Mouse (Mus musculus) embryonic facial prominence, embryonic 14.5 days (tissue): Measurements from ENCODE around the gene M1ap. TPM values are rescaled to one million over a fixed set of nuclear protein-coding genes. Genes with fewer than 3 reads are reported as not detected.
A peak's percentile ranks its signal among the peaks of the same experiment; 100 is the strongest.

Experiments
- ATAC-seq: fragments of 200-750 bp; cut with Nextera tagmentation; 2 replicates; pipeline ENCODE4 v1.8.0; 2017; ENCODE audit warnings: low read depth, moderate number of reproducible peaks, moderate TSS enrichment
- DNase-seq: peaks from one replicate; pipeline ENCODE4 v3.0.0-alpha.2; 2015; ENCODE audit warnings: low spot score
- H3K27ac ChIP-seq: fragments of 300-500 bp; sonication (generic); replicated peaks from 2 replicates; pipeline ENCODE4 v1.5.1; 2014; ENCODE audit warnings: low read depth, mild to moderate bottlenecking, low read length, moderate library complexity
- H3K27me3 ChIP-seq: fragments of 300-500 bp; sonication (generic); replicated peaks from 2 replicates; pipeline ENCODE4 v1.6.1; 2014; ENCODE audit warnings: low read length; ENCODE audit not compliant: control insufficient read depth, insufficient read depth
- H3K36me3 ChIP-seq: fragments of 300-500 bp; sonication (generic); 2 replicates; pipeline ENCODE4 v1.6.1; 2014; ENCODE audit warnings: low read length, mixed read lengths; ENCODE audit not compliant: control insufficient read depth, insufficient read depth
- H3K4me1 ChIP-seq: fragments of 300-500 bp; sonication (generic); 2 replicates; pipeline ENCODE4 v1.6.1; 2014; ENCODE audit warnings: antibody characterized with exemption, low read length; ENCODE audit not compliant: control insufficient read depth, insufficient read depth
- H3K4me2 ChIP-seq: fragments of 300-500 bp; sonication (generic); 2 replicates; pipeline ENCODE4 v1.6.1; 2014; ENCODE audit warnings: low read depth, mild to moderate bottlenecking, low read length, moderate library complexity, mixed read lengths
- H3K4me3 ChIP-seq: fragments of 300-500 bp; sonication (generic); 2 replicates; pipeline ENCODE4 v1.5.1; 2014; ENCODE audit warnings: low read depth, mild to moderate bottlenecking, low read length
- H3K9ac ChIP-seq: fragments of 300-500 bp; sonication (generic); 2 replicates; pipeline ENCODE4 v1.6.1; 2014; ENCODE audit warnings: low read depth, mild to moderate bottlenecking, low read length, moderate library complexity, mixed read lengths
- H3K9me3 ChIP-seq: fragments of 300-500 bp; sonication (generic); 2 replicates; pipeline ENCODE4 v1.6.1; 2016; ENCODE audit warnings: low read length; ENCODE audit not compliant: control insufficient read depth
- WGBS: fragments of 180-500 bp; shearing (Covaris S2); extraction: QIAGEN DNeasy Blood & Tissue Kit; methylation state at CpG from one replicate; pipeline ENCODE4 v1.1.7; 2014; 5-methylcytosine and 5-hydroxymethylcytosine counted together
- polyA plus RNA-seq: library from polyadenylated mRNA; unstranded; fragments of >200 nt; fragmentation: Nextera tagmentation; extraction: Ambion mirVana; gene quantifications from 2 replicates; pipeline ENCODE4 v1.2.1, GENCODE M21; 2014

The M1ap gene
- polyA plus RNA-seq, 1 experiment from 2014 or later, result 0.65 TPM

GRCm38 (mm10) chr6:82913336-82914247 is 33.1 kb upstream of the M1ap start:
- Histone ChIP-seq H3K4me3 (no peak overlapping the region), H3K27ac (no peak overlapping the region), H3K9me3 (no peaks in the 10 kb centered on the region), H3K27me3 (no peaks in the 10 kb centered on the region), H3K36me3 (no peaks in the 10 kb centered on the region), H3K9ac (no peak overlapping the region), H3K4me2 (no peak overlapping the region), H3K4me1 (no peaks in the 10 kb centered on the region)
- ATAC-seq (no peak), DNase-seq (no peak)
- 72% methylated on average over 25 of the region's 28 CpGs for WGBS

GRCm38 (mm10) chr6:82915889-82916288 is 30.8 kb upstream of the M1ap start:
- Histone ChIP-seq H3K27ac (no peak overlapping the region), H3K4me1 (no peaks in the 10 kb centered on the region), H3K4me3 (no peak overlapping the region), H3K9me3 (no peaks in the 10 kb centered on the region), H3K36me3 (no peaks in the 10 kb centered on the region), H3K9ac (no peak overlapping the region), H3K27me3 (no peaks in the 10 kb centered on the region), H3K4me2 (no peak overlapping the region)
- WGBS, result 22% methylated on average over 3 of the region's 3 CpGs
- DNase-seq (no peak), ATAC-seq (no peak)

- Histone ChIP-seq H3K4me3 (no peak overlapping the region), H3K27me3 (no peaks in the 10 kb centered on the region), H3K9me3 (no peaks in the 10 kb centered on the region), H3K4me1 (no peaks in the 10 kb centered on the region), H3K27ac (no peak overlapping the region), H3K36me3 (no peaks in the 10 kb centered on the region), H3K9ac (no peak overlapping the region), H3K4me2 (no peak overlapping the region)
- 87% methylated on average over 4 of the region's 4 CpGs for WGBS
- ATAC-seq (no peak), DNase-seq (no peak)
These were observed 30.2 kb upstream of the M1ap start for GRCm38 (mm10) chr6:82916459-82916858.

- DNase-seq (peak; percentile 36), ATAC-seq (peak; percentile 60)
- H3K9me3 ChIP-seq, result no peaks in the 10 kb centered on the region
- no peak overlapping the region for H3K27ac ChIP-seq
- no peaks in the 10 kb centered on the region for H3K27me3 ChIP-seq
- no peak overlapping the region for H3K4me3 ChIP-seq
- no peak overlapping the region for H3K4me2 ChIP-seq
- H3K4me1 ChIP-seq, result no peaks in the 10 kb centered on the region
- H3K9ac ChIP-seq, result no peak overlapping the region
- WGBS, result 71% methylated on average over 26 of the region's 26 CpGs
- H3K36me3 ChIP-seq, result no peaks in the 10 kb centered on the region
These were observed 29.5 kb upstream of the M1ap start for GRCm38 (mm10) chr6:82917076-82917777.

GRCm38 (mm10) chr6:82917778-82918129 is 28.9 kb upstream of the M1ap start:
- Histone ChIP-seq H3K27me3 (no peaks in the 10 kb centered on the region), H3K27ac (no peak overlapping the region), H3K4me2 (no peak overlapping the region), H3K36me3 (no peaks in the 10 kb centered on the region), H3K9ac (no peak overlapping the region), H3K4me3 (no peak overlapping the region), H3K9me3 (no peaks in the 10 kb centered on the region), H3K4me1 (no peaks in the 10 kb centered on the region)
- DNase-seq (peak; percentile 27), ATAC-seq (peak; percentile 73; the same call in 1 of the 2 replicates)
- WGBS, result 20% methylated on average over 8 of the region's 8 CpGs

- no peak overlapping the region for H3K4me3 ChIP-seq
- WGBS, result 81% methylated on average over 14 of the region's 14 CpGs
- H3K4me2 ChIP-seq, result no peak overlapping the region
- no peak for ATAC-seq
- H3K9me3 ChIP-seq, result no peaks in the 10 kb centered on the region
- H3K27me3 ChIP-seq, result no peaks in the 10 kb centered on the region
- no peak overlapping the region for H3K27ac ChIP-seq
- no peak overlapping the region for H3K9ac ChIP-seq
- no peaks in the 10 kb centered on the region for H3K4me1 ChIP-seq
- H3K36me3 ChIP-seq, result no peaks in the 10 kb centered on the region
- DNase-seq, result no peak
These were observed 28.3 kb upstream of the M1ap start for GRCm38 (mm10) chr6:82918371-82918770.

- Histone ChIP-seq H3K4me3 (no peak overlapping the region), H3K27me3 (no peaks in the 10 kb centered on the region), H3K27ac (no peak overlapping the region), H3K4me2 (no peak overlapping the region), H3K9ac (no peak overlapping the region), H3K9me3 (no peaks in the 10 kb centered on the region), H3K4me1 (no peaks in the 10 kb centered on the region), H3K36me3 (no peaks in the 10 kb centered on the region)
- ATAC-seq (no peak), DNase-seq (no peak)
- WGBS, result 48% methylated on average over 8 of the region's 8 CpGs
These were observed 27.2 kb upstream of the M1ap start for GRCm38 (mm10) chr6:82919520-82919919.

GRCm38 (mm10) chr6:82921426-82922224 is 25.1 kb upstream of the M1ap start:
- Histone ChIP-seq H3K27me3 (no peaks in the 10 kb centered on the region), H3K4me1 (no peaks in the 10 kb centered on the region), H3K4me2 (no peak overlapping the region), H3K27ac (no peak overlapping the region), H3K9me3 (no peaks in the 10 kb centered on the region), H3K36me3 (no peaks in the 10 kb centered on the region), H3K9ac (no peak overlapping the region), H3K4me3 (no peak overlapping the region)
- 66% methylated on average over 9 of the region's 9 CpGs for WGBS
- no peak for ATAC-seq
- no peak for DNase-seq
